ENCODE assay signal across 9 mouse cellular contexts in genomic region chr5:36465889-36466288, GRCm38 (mm10). TPM values are rescaled to one million over a fixed set of nuclear protein-coding genes. Genes with fewer than 3 reads are reported as not detected.
A peak's percentile ranks its signal among the peaks of the same experiment; 100 is the strongest.
DNase-seq lines count a peak whose midpoint lies in the region; ATAC-seq and TF ChIP-seq lines count a peak whose summit lies in the region.
"Had no signal": no experiment of that assay in that cellular context is flagged by ENCODE, and none has a peak within 500 bp of the region (broad histone marks: within the 10 kb centered on the region; RNA-seq: fewer than 3 reads in every experiment).

No protein-coding gene starts in this region.

- H3K4me2 ChIP-seq in lung, embryonic 15.5 days = peak overlapping the region; percentile 89
- peak overlapping the region; percentile 96 for H3K4me2 ChIP-seq in embryonic facial prominence, embryonic 15.5 days (replicated peaks)

- H3K4me1 ChIP-seq in lung, embryonic 15.5 days = peaks cover 18% of the 10 kb centered on the region
- H3K4me1 ChIP-seq in embryonic facial prominence, embryonic 15.5 days = peaks cover 29% of the 10 kb centered on the region
- H3K4me1 ChIP-seq in limb, embryonic 10.5 days = peaks cover 24% of the 10 kb centered on the region
- peaks cover 7% of the 10 kb centered on the region; the same call in 1 of the 2 replicates for H3K4me1 ChIP-seq in olfactory bulb, adult 2 months (ENCODE audit: control insufficient read depth, insufficient read depth, low read length)

- TF ChIP-seq CTCF in olfactory bulb, adult 2 months (IDR thresholded peaks at IDR 0.05; ENCODE audit: insufficient read depth, low read depth, low read length) = no peak

- H3K9ac ChIP-seq in lung, embryonic 15.5 days = peak overlapping the region; percentile 69
- H3K9ac ChIP-seq in embryonic facial prominence, embryonic 15.5 days = peak overlapping the region; percentile 92

- WGBS in lung, embryonic 15.5 days = 16% methylated on average over 8 of the region's 8 CpGs
- 20% methylated on average over 8 of the region's 8 CpGs for WGBS in embryonic facial prominence, embryonic 15.5 days
- WGBS in limb, embryonic 10.5 days = 39% methylated on average over 8 of the region's 8 CpGs
- WGBS in olfactory bulb, adult 2 months = 25% methylated on average over 8 of the region's 8 CpGs

- no peak for DNase-seq in lung, postnatal 36 days
- no peak for DNase-seq in limb, embryonic 10.5 days (ENCODE audit: low spot score)
- no peak for DNase-seq in adrenal gland, postnatal 14 days
- no peak for DNase-seq in cerebellum, adult 18-20 months
- no peak for DNase-seq in spleen, adult 12 weeks (ENCODE audit: low spot score)

- no peaks in the 10 kb centered on the region for H3K27me3 ChIP-seq in lung, embryonic 15.5 days
- H3K27me3 ChIP-seq in embryonic facial prominence, embryonic 15.5 days = no peaks in the 10 kb centered on the region
- no peaks in the 10 kb centered on the region for H3K27me3 ChIP-seq in limb, embryonic 10.5 days (ENCODE audit: low read depth, poor library complexity, severe bottlenecking)

- H3K4me3 ChIP-seq in lung, embryonic 15.5 days = peak overlapping the region; percentile 67
- peak overlapping the region; percentile 100 for H3K4me3 ChIP-seq in embryonic facial prominence, embryonic 15.5 days (replicated peaks)
- peak overlapping the region; percentile 82 for H3K4me3 ChIP-seq in limb, embryonic 10.5 days
- peak overlapping the region; percentile 66; the same call in 1 of the 2 replicates for H3K4me3 ChIP-seq in olfactory bulb, adult 2 months (ENCODE audit: insufficient read depth, low read depth, low read length)

- ATAC-seq in lung, embryonic 15.5 days (ENCODE audit: borderline replicate concordance, extremely low read depth, low FRiP score, low TSS enrichment) = no peak
- no peak for ATAC-seq in embryonic facial prominence, embryonic 15.5 days (ENCODE audit: insufficient number of reproducible peaks, low FRiP score, low TSS enrichment, low read depth)

- peaks cover 17% of the 10 kb centered on the region for H3K36me3 ChIP-seq in lung, embryonic 15.5 days
- peaks cover 27% of the 10 kb centered on the region for H3K36me3 ChIP-seq in embryonic facial prominence, embryonic 15.5 days
- peaks cover 32% of the 10 kb centered on the region for H3K36me3 ChIP-seq in limb, embryonic 10.5 days

- 0 out of 2 replicates have a peak overlapping the region, but pooled peaks have one; percentile 42 for H3K27ac ChIP-seq in lung, embryonic 15.5 days
- H3K27ac ChIP-seq in embryonic facial prominence, embryonic 15.5 days (replicated peaks) = no peak overlapping the region
- H3K27ac ChIP-seq in limb, embryonic 10.5 days = peak overlapping the region; percentile 81; the same call in 1 of the 2 replicates
- no peak overlapping the region for H3K27ac ChIP-seq in olfactory bulb, adult 2 months (ENCODE audit: insufficient read depth, low read depth, low read length)

- no peak for TF ChIP-seq POLR2A in olfactory bulb, adult 2 months (IDR thresholded peaks at IDR 0.05; ENCODE audit: insufficient read depth, low read depth, low read length)

- H3K9me3 ChIP-seq in lung, embryonic 15.5 days = no peaks in the 10 kb centered on the region
- no peaks in the 10 kb centered on the region for H3K9me3 ChIP-seq in embryonic facial prominence, embryonic 15.5 days (replicated peaks)
- H3K9me3 ChIP-seq in limb, embryonic 10.5 days (replicated peaks) = no peaks in the 10 kb centered on the region

RNA-seq across cellular contexts. Expression of gene Grpel1, which starts 1.1 kb away (rescaled TPM):
- polyA plus RNA-seq in lung, embryonic 15.5 days (2015; fragmentation: Nextera tagmentation; extraction: Ambion mirVana) = 50.3 and 51.3 TPM in 2 replicates
- polyA plus RNA-seq in embryonic facial prominence, embryonic 15.5 days (2015; fragmentation: Nextera tagmentation; extraction: Ambion mirVana) = 48.9 and 49.2 TPM in 2 replicates
- polyA plus RNA-seq in limb, embryonic 10.5 days (2016; fragmentation: Nextera tagmentation; extraction: Ambion mirVana) = 60.8 and 67.6 TPM in 2 replicates
- 130 TPM in 1 of 2 replicates, not detected in the other for polyA plus RNA-seq in olfactory bulb, adult 2 months (2012; ENCODE audit: insufficient read depth, insufficient read length, low replicate concordance, missing spikeins)
- 93.6 and 94.2 TPM in 2 replicates for total RNA-seq in adrenal gland, postnatal 14 days (2021)

RNA-seq across cellular contexts. Expression of gene Tada2b, which starts 18.2 kb away (rescaled TPM):
- polyA plus RNA-seq in lung, embryonic 15.5 days (2015; fragmentation: Nextera tagmentation; extraction: Ambion mirVana) = 1.7 and 2.0 TPM in 2 replicates
- polyA plus RNA-seq in embryonic facial prominence, embryonic 15.5 days (2015; fragmentation: Nextera tagmentation; extraction: Ambion mirVana) = 1.8 and 2.3 TPM in 2 replicates
- polyA plus RNA-seq in limb, embryonic 10.5 days (2016; fragmentation: Nextera tagmentation; extraction: Ambion mirVana) = 1.4 and 1.6 TPM in 2 replicates
- polyA plus RNA-seq in olfactory bulb, adult 2 months (2012; ENCODE audit: insufficient read depth, insufficient read length, low replicate concordance, missing spikeins) = not detected in 2 replicates
- total RNA-seq in adrenal gland, postnatal 14 days (2021) = 36.4 and 37.6 TPM in 2 replicates

RNA-seq across cellular contexts. Expression of gene Ccdc96, which starts 18.5 kb away (rescaled TPM):
- 0.79 and 1.2 TPM in 2 replicates for polyA plus RNA-seq in lung, embryonic 15.5 days (2015; fragmentation: Nextera tagmentation; extraction: Ambion mirVana)
- 2.0 and 3.8 TPM in 2 replicates for polyA plus RNA-seq in embryonic facial prominence, embryonic 15.5 days (2015; fragmentation: Nextera tagmentation; extraction: Ambion mirVana)
- polyA plus RNA-seq in limb, embryonic 10.5 days (2016; fragmentation: Nextera tagmentation; extraction: Ambion mirVana) = 0.75 and 0.88 TPM in 2 replicates
- not detected in 2 replicates for polyA plus RNA-seq in olfactory bulb, adult 2 months (2012; ENCODE audit: insufficient read depth, insufficient read length, low replicate concordance, missing spikeins)
- 0.49 and 0.52 TPM in 2 replicates for total RNA-seq in adrenal gland, postnatal 14 days (2021)
- total RNA-seq: monocyte, adult 5-6 weeks had no signal

Comparison
In these comparisons a context has a peak if more than half of its experiments do, and no peak if none do; other contexts are left out.
1. H3K27ac ChIP-seq: peak in lung, embryonic 15.5 days (single experiment) and limb, embryonic 10.5 days (single experiment); none in embryonic facial prominence, embryonic 15.5 days (single experiment) and olfactory bulb, adult 2 months (single experiment).
2. Peak in every context shown above with its lines, with median percentiles within 50 percentile points of each other: H3K4me3 ChIP-seq.